Mouse (Mus musculus) midbrain, embryonic 14.5 days (tissue): ENCODE data around the gene Zfp944. TPM values are rescaled to one million over a fixed set of nuclear protein-coding genes. Genes with fewer than 3 reads are reported as not detected.
A peak's percentile ranks its signal among the peaks of the same experiment; 100 is the strongest.
"Not testable (repeated sequence)": the region's sequence is repeated elsewhere in the genome, so short reads cannot be mapped to it uniquely, and the experiment has no call there.

Experiments used
- ATAC-seq: fragments of 200-750 bp; cut with Nextera tagmentation; 2 replicates; pipeline ENCODE4 v1.8.0; 2017; ENCODE audit warnings: moderate number of reproducible peaks, moderate library complexity; ENCODE audit not compliant: low FRiP score, low TSS enrichment
- DNase-seq: peaks from one replicate; pipeline ENCODE4 v3.0.0-alpha.2; 2015
- H3K27ac ChIP-seq: fragments of 300-500 bp; sonication (generic); replicated peaks from 2 replicates; pipeline ENCODE4 v1.5.1; 2014; ENCODE audit warnings: mild to moderate bottlenecking, low read depth, low read length, moderate library complexity
- H3K27me3 ChIP-seq: fragments of 300-500 bp; sonication (generic); 2 replicates; pipeline ENCODE4 v1.6.1; 2014; ENCODE audit warnings: low read length, control low read depth, mixed read lengths; ENCODE audit not compliant: control insufficient read depth, insufficient read depth
- H3K36me3 ChIP-seq: fragments of 300-500 bp; sonication (generic); 2 replicates; pipeline ENCODE4 v1.6.1; 2014; ENCODE audit warnings: low read length, control low read depth; ENCODE audit not compliant: control insufficient read depth, insufficient read depth
- H3K4me1 ChIP-seq: fragments of 300-500 bp; sonication (generic); 2 replicates; pipeline ENCODE4 v1.6.1; 2014; ENCODE audit warnings: mild to moderate bottlenecking, antibody characterized with exemption, low read length, control low read depth; ENCODE audit not compliant: control insufficient read depth, insufficient read depth
- H3K4me2 ChIP-seq: fragments of 300-500 bp; sonication (generic); 2 replicates; pipeline ENCODE4 v1.6.1; 2014; ENCODE audit warnings: mild to moderate bottlenecking, low read length, moderate library complexity
- H3K4me3 ChIP-seq: fragments of 300-500 bp; sonication (generic); replicated peaks from 2 replicates; pipeline ENCODE4 v1.5.1; 2014; ENCODE audit warnings: low read depth, low read length
- H3K9ac ChIP-seq: fragments of 300-500 bp; sonication (generic); replicated peaks from 2 replicates; pipeline ENCODE4 v1.6.1; 2014; ENCODE audit warnings: mild to moderate bottlenecking, low read length, moderate library complexity
- H3K9me3 ChIP-seq: fragments of 300-500 bp; sonication (generic); 2 replicates; pipeline ENCODE4 v1.6.1; 2016; ENCODE audit warnings: low read length, control low read depth, mixed read lengths; ENCODE audit not compliant: control insufficient read depth
- WGBS: fragments of 180-500 bp; shearing (Covaris S2); extraction: QIAGEN DNeasy Blood & Tissue Kit; methylation state at CpG from one replicate; pipeline ENCODE4 v1.1.7; 2014; 5-methylcytosine and 5-hydroxymethylcytosine counted together
- polyA plus RNA-seq: library from polyadenylated mRNA; unstranded; fragments of >200 nt; fragmentation: Nextera tagmentation; extraction: Ambion mirVana; gene quantifications from 2 replicates; pipeline ENCODE4 v1.2.1, GENCODE M21; 2014

The Zfp944 gene
- polyA plus RNA-seq: 15.8 and 17.0 TPM in 2 replicates

GRCm38 (mm10) chr17:22361101-22361781 lies at the start of gene Zfp944, which contains the start of gene Zfp758:
Zfp944 (minus strand) TSS chr17:22361400.
Zfp758 (plus strand) TSS chr17:22361453.
- Histone ChIP-seq H3K4me1 (peaks cover 16% of the 10 kb centered on the region), H3K27ac (peak within 1 kb of the TSS; percentile 73), H3K4me2 (peak within 1 kb of the TSS; percentile 59), H3K4me3 (peak within 1 kb of the TSS; percentile 52), H3K9ac (peak within 1 kb of the TSS; percentile 60)
- ATAC-seq (peak; percentile 98), DNase-seq (peak; percentile 64)
- not testable (repeated sequence) for H3K36me3 ChIP-seq, H3K9me3 ChIP-seq, H3K27me3 ChIP-seq
- under 1% methylated on average over 29 of the region's 43 CpGs for WGBS

- peak; percentile 28 for DNase-seq
- 86% methylated on average over 2 of the region's 2 CpGs for WGBS
Observed at GRCm38 (mm10) chr17:22410756-22411155, 49.6 kb upstream of the Zfp944 start.

GRCm38 (mm10) chr17:22363895-22364294 lies 2.7 kb upstream of the Zfp944 start:
- Histone ChIP-seq H3K27me3 (no peaks in the 10 kb centered on the region), H3K9me3 (peaks cover 19% of the 10 kb centered on the region), H3K27ac (no peak overlapping the region), H3K4me1 (peaks cover 16% of the 10 kb centered on the region), H3K36me3 (no peaks in the 10 kb centered on the region), H3K4me2 (no peak overlapping the region), H3K9ac (no peak overlapping the region), H3K4me3 (no peak overlapping the region)
- no peak for DNase-seq
- 95% methylated on average over 3 of the region's 3 CpGs for WGBS
- no peak for ATAC-seq

More at GRCm38 (mm10) chr17:22410756-22411155, 49.6 kb upstream of the Zfp944 start:
- no peak overlapping the region for H3K4me3 ChIP-seq
- H3K4me1 ChIP-seq: no peaks in the 10 kb centered on the region
- H3K4me2 ChIP-seq: no peak overlapping the region
- H3K27me3 ChIP-seq: no peaks in the 10 kb centered on the region
- no peak for ATAC-seq
- no peak overlapping the region for H3K27ac ChIP-seq
- no peaks in the 10 kb centered on the region for H3K9me3 ChIP-seq
- no peak overlapping the region for H3K9ac ChIP-seq
- H3K36me3 ChIP-seq: no peaks in the 10 kb centered on the region

GRCm38 (mm10) chr17:22360572-22360971 lies 628 bp downstream of the Zfp944 start:
- Histone ChIP-seq H3K4me3 (peak overlapping the region; percentile 52), H3K4me2 (peak overlapping the region; percentile 59), H3K27me3 (no peaks in the 10 kb centered on the region), H3K4me1 (peaks cover 16% of the 10 kb centered on the region), H3K9me3 (0 out of 2 replicates have a peak, but pooled peaks cover 4% of the 10 kb centered on the region), H3K27ac (no peak overlapping the region), H3K36me3 (peaks cover 4% of the 10 kb centered on the region), H3K9ac (peak overlapping the region; percentile 43)
- 33% methylated on average over 5 of the region's 5 CpGs for WGBS
- no peak for DNase-seq
- no peak for ATAC-seq

- Histone ChIP-seq H3K4me1 (no peaks in the 10 kb centered on the region), H3K9me3 (no peaks in the 10 kb centered on the region), H3K9ac (no peak overlapping the region), H3K27ac (no peak overlapping the region), H3K27me3 (no peaks in the 10 kb centered on the region), H3K36me3 (peaks cover 4% of the 10 kb centered on the region), H3K4me2 (no peak overlapping the region), H3K4me3 (no peak overlapping the region)
- ATAC-seq (no peak), DNase-seq (peak; percentile 64)
Observed at GRCm38 (mm10) chr17:22352794-22353193, 8.4 kb downstream of the Zfp944 start.

- not testable (repeated sequence) for H3K4me1 ChIP-seq, H3K27me3 ChIP-seq, H3K27ac ChIP-seq, H3K36me3 ChIP-seq, H3K9me3 ChIP-seq, ATAC-seq, DNase-seq
- Histone ChIP-seq H3K9ac (peak overlapping the region; percentile 60; the same call in 1 of the 2 replicates), H3K4me3 (peak overlapping the region; percentile 54), H3K4me2 (peak overlapping the region; percentile 54)
- 16% methylated on average over 2 of the region's 2 CpGs for WGBS
Observed at GRCm38 (mm10) chr17:22315247-22315646, 46.0 kb downstream of the Zfp944 start.

GRCm38 (mm10) chr17:22314730-22315226 lies 46.4 kb downstream of the Zfp944 start, which contains the start of gene CT030661.1:
CT030661.1 (minus strand) TSS chr17:22314837.
- H3K4me2 ChIP-seq: peak within 1 kb of the TSS; percentile 54
- not testable (repeated sequence) for H3K4me1 ChIP-seq, H3K9me3 ChIP-seq, H3K36me3 ChIP-seq, H3K27me3 ChIP-seq
- peak within 1 kb of the TSS; percentile 54 for H3K4me3 ChIP-seq
- ATAC-seq: peak; percentile 99
- peak within 1 kb of the TSS; percentile 68 for H3K27ac ChIP-seq
- peak within 1 kb of the TSS; percentile 60 for H3K9ac ChIP-seq
- DNase-seq: peak; percentile 98
- WGBS: under 1% methylated on average over 20 of the region's 20 CpGs

GRCm38 (mm10) chr17:22314219-22314618 lies 47.0 kb downstream of the Zfp944 start:
- Histone ChIP-seq H3K4me2 (peak overlapping the region; percentile 54), H3K9ac (peak overlapping the region; percentile 60), H3K4me3 (peak overlapping the region; percentile 54), H3K27ac (peak overlapping the region; percentile 68)
- H3K9me3 ChIP-seq, H3K36me3 ChIP-seq, H3K4me1 ChIP-seq, H3K27me3 ChIP-seq, DNase-seq: not testable (repeated sequence)
- WGBS: 1% methylated on average over 3 of the region's 3 CpGs
- ATAC-seq: peak; percentile 73
